Mouse (Mus musculus) embryonic facial prominence, embryonic 15.5 days (tissue): ENCODE results near the gene Dkk3. TPM values are rescaled to one million over a fixed set of nuclear protein-coding genes. Genes with fewer than 3 reads are reported as not detected.

ENCODE experiments used
- polyA plus RNA-seq: library from polyadenylated mRNA; unstranded; fragments of >200 nt; fragmentation: Nextera tagmentation; extraction: Ambion mirVana; gene quantifications from 2 replicates; pipeline ENCODE4 v1.2.1, GENCODE M21; 2015

Dkk3 gene
- polyA plus RNA-seq, 1 experiment from 2014 or later: 74.6 TPM

Other genes starting within 250 kb of the Dkk3 start
- gene Usp47, start 135.6 kb downstream of the Dkk3 start, polyA plus RNA-seq: 60.3 and 62.6 TPM in 2 replicates
- 11.5 and 11.7 TPM in 2 replicates for gene Mical2, start 66.8 kb upstream of the Dkk3 start, polyA plus RNA-seq